Mouse (Mus musculus) mesoderm, embryonic 11.5 days (tissue): ENCODE results near the gene Zfp292.
"Not testable (repeated sequence)": the region's sequence is repeated elsewhere in the genome, so short reads cannot be mapped to it uniquely, and the experiment has no call there.

Experiments
- DNase-seq: peaks from one replicate; pipeline ENCODE4 v3.0.0-alpha.2; 2012; ENCODE audit warnings: low read depth, low spot score

Gene Zfp292

GRCm38 (mm10) chr4:34882818-34883217 lies at the start of gene Zfp292:
TSS of gene Zfp292 (minus strand) at chr4:34882960.
- peak; percentile 95 for DNase-seq

DNA sequence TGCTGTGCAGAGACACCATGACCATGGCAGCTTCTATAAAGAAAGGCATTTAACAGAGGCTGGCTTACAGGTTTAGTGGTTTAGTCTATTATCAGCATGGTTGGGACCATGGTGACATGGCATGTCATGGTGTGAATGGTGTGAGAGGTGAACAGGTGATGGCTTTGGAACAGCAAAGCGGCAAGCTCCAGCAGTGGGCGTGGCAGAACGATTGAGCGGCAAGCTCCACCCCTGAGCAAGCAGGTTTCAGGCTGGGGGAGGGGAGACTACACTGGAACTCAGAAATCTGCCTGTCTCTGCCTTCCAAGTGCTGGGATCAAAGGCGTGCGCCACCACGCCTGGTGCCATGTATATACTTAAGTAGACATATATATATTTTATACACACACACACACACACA lies 45.6 kb upstream of the Zfp292 start:
- DNase-seq = not testable (repeated sequence)

GRCm38 (mm10) chr4:34922177-34922870 lies 39.6 kb upstream of the Zfp292 start:
- DNase-seq = peak; percentile 69

- no peak for DNase-seq
Observed at GRCm38 (mm10) chr4:34917400-34917799, 34.6 kb upstream of the Zfp292 start.

DNA sequence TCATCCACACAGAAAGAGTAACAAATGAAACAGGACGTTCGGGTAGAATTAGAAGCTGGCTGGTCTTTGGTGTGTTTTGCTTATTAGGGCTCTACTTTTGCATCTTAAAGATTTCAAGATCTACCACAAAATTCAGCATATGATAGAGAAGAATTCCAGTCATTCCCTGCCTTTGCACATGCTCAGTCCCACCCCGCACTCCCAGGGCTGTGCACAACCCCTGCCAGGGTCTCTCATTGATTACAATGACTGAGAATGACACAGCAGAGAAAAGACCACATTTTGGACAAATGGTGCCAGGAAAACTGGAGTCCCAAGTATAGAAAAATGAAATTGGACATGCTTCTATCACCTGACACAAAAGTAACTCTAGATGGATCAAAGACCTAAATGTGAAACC lies 29.4 kb upstream of the Zfp292 start:
- DNase-seq = no peak

DNA sequence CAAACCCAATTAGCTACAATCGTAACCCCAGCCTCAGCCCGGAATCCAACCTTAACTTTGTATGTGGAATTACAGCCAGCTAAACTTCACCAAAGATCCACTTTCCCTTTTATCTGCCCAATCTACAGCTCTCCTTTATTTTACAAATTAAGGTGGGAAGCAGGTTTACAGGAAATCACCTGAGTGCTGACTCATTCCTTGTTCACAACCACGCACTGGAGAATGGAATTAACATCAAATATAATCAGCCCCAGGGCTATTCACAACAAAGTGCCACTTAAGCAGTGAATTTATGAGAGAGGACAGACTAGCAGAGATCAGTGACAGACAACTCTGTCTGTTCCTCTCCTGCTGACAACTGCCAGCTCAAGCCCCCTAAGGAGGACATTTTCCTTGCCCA lies 28.6 kb upstream of the Zfp292 start:
- no peak for DNase-seq

- no peak for DNase-seq
Observed at GRCm38 (mm10) chr4:34908127-34908526, 25.4 kb upstream of the Zfp292 start.

- peak; percentile 7 for DNase-seq
Observed at GRCm38 (mm10) chr4:34907026-34907425, 24.3 kb upstream of the Zfp292 start.

GRCm38 (mm10) chr4:34906151-34906550 lies 23.4 kb upstream of the Zfp292 start:
- no peak for DNase-seq

DNA sequence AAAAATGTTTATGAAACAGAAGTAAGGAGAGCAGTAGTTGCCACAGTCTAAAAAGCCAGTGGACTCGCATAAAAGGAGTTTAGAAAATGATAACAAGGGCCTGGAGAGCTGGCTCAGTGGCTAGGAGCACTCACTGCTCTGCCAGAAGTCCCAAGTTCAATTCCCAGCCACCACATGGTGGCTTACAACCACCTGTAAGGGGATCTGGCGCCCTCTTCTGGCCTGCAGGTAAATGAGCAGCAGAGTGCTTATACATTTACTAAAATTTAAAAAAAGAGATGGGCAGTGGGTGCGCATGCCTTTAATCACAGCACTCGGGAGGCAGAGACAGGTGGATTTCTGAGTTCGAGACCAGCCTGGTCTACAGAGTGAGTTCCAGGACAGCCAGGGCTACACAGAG lies 22.6 kb upstream of the Zfp292 start:
- DNase-seq = no peak

DNA sequence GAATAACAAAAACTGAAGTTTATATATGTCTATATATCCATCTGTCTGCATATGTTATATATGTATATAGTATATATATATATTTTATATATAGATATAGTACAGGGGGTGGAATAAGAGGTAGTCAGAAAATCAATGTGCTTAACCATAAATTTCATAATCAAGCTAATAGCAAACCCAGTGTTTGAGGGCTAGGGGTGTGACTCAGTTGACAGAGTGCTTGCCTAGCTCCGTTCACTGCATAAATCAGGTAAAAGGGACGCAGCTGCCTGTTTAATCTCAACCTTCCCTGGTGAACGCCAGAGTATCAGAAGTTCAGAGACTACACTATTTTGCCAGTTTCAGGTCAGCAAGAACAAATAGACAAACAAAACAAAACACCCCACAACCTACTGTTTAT lies 18.8 kb upstream of the Zfp292 start:
- not testable (repeated sequence) for DNase-seq

- DNase-seq = no peak
Observed at GRCm38 (mm10) chr4:34901166-34901565, 18.4 kb upstream of the Zfp292 start.

DNA sequence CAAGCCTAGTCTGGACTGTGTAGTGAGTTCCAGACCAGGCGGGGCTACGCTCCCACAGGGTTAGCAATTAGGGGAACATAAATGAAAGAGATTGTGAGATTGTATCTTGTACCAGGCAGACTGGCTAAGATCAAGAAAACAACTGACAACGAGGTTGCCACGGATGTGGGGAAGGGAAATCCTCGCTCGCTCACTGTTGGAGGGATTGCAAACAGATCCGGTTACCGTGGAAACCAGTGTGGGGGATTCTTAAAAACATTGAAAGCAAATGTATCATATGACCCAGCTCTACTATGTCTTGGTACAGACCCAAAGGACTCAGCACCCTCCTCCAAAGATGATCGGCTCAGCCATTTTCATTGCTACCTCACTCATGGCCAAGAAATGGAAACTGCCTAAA lies 17.4 kb upstream of the Zfp292 start:
- DNase-seq = no peak

DNA sequence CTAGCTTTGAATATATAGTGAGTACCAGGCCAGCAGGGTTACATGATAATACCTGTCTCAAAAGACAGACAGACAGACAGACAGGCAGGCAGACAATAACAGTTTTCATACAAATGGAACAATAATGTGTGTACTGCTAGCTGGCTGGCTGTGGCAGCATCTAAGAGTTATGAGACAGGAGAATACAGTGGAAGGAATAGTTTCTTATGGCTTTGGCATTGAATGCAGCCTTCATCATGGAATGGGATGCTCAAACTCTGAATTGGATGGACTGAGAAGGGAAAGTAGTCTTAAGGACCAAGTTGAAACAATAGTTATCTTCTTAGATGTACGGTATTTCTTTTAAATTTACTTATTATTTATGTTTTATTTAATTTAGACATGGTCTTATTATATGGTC lies 16.6 kb upstream of the Zfp292 start:
- no peak for DNase-seq

GRCm38 (mm10) chr4:34898497-34898896 lies 15.7 kb upstream of the Zfp292 start:
- no peak for DNase-seq

- no peak for DNase-seq
Observed at GRCm38 (mm10) chr4:34893479-34893878, 10.7 kb upstream of the Zfp292 start, which contains the start of gene Cga. TSS of gene Cga (plus strand) at chr4:34893779.

DNA sequence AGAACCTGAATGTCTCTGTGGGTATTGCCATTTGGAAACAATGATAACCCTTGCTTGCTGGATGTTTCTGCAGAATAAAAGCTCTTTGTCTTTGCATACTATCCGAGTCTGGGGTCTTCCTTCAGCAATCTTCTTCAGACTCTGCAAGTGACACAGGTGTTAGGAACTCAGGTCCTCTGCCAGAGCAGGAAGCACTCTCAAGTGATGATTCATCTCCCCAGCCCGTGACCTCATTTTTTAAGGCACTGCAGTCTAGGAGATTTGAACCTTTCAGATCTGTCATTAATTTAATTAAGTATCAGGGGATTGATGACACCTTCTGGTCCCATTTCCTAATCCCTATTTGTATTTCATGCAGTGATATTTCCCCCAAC lies 7.0 kb upstream of the Zfp292 start:
- no peak for DNase-seq

GRCm38 (mm10) chr4:34889101-34889811 lies 6.5 kb upstream of the Zfp292 start:
- no peak for DNase-seq

DNA sequence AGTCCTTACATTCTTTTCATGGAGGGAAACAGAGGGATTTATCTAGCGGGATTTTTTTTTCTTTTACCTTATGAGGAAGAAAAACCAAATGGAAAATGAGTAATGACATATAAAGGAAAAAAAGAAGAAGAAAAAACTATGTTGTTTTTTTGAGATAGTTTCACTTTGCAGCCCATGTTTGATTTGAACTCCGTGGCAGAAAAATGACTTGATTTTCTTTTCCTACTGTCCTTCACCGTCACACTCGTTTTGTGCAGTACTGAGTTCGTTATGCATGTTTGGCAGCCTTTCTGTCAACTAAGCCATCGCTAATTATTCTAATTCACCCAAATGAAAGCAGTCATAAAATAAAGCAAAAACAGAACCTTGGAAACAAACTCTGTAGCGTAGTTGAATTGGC lies 4.5 kb upstream of the Zfp292 start:
- no peak for DNase-seq

DNA sequence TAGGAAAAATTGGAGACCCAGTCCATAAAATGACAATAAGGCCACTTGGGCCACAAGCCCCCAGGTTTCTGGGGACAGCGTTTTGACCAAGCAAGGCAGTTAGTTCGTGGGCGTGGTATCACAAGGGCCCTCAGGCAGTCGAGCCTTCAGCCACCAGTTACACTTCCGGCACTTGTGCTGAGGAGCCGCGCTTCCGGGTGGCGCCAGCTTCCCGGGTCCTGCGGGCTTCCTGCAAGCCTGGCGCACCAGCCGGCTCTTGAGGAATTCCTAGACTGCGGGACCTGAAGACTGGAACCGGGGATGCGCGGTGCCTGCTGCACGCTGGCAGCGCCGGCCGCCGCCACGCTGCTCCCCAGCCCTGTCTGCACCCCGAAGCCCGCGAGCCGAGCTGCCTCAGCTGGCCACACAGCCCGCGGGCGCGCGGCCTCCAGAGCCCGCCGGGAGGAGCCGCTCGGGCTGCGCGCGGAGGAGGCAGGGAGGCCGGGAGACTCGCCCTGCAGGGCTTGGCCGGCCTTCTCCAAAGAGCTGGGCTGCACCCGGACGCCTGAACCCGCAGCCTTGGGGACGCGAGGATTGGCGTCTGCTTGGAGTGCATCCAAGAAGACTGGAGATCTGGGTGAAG lies 3.8 kb upstream of the Zfp292 start:
- DNase-seq = peak; percentile 86

DNA sequence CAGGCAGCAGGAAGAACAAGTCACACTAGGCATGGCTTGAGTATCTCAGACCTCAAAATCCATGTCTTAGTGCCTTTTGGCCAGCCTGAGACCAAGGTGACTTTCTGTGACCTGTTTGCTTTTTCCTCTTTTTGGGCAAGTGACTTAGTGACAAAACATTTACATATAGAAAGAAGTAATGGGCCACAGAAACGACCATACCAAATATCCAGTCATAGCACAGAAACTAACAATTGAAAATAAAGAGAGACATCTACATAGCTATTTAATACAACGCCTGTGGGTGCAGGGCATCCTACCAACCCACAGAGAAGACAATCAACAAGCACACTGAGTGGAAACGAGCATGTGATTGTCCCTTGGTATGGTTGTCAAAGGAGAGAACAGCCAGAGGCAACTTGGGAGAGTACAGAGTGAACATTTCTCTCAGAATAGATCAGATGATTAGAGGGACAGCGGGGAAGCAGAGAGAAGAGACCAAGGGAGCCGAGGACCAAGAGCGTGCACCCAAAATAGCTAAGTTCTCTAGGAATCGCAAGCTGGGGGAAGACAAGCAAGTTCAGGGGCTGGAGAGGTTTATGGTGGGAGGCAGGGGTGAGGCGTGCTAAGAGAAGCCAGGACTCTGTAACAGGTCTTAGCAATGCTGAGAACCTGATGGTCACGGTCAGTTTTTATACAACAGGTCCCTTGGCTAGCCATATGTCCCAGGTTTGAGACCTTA lies 3.0 kb upstream of the Zfp292 start:
- DNase-seq = no peak

- no peak for DNase-seq
Observed at GRCm38 (mm10) chr4:34883366-34884029, 738 bp upstream of the Zfp292 start.
